Mouse (Mus musculus): ENCODE measurements around the gene Pbld2.

- TF ChIP-seq GATA1 (IDR thresholded peaks at IDR 0.05; ENCODE audit: low read length) (no peak), TAL1 (IDR thresholded peaks at IDR 0.05; ENCODE audit: low read length) (no peak)
Measured at GRCm38 (mm10) chr10:63065561-63065960, 41.4 kb downstream of the Pbld2 start.

Measured in erythroblast, embryonic 14.5 days (primary cell).